Mouse (Mus musculus) heart, postnatal 0 days (tissue): ENCODE results near the gene Tmem243. TPM values are rescaled to one million over a fixed set of nuclear protein-coding genes. Genes with fewer than 3 reads are reported as not detected.

Experiments used
- ATAC-seq: fragments of 200-750 bp; cut with Nextera tagmentation; 2 replicates; pipeline ENCODE4 v1.8.0; 2017; ENCODE audit warnings: low read depth, moderate number of reproducible peaks, moderate library complexity; ENCODE audit not compliant: insufficient read depth
- DNase-seq: peaks from one replicate; pipeline ENCODE4 v3.0.0-alpha.2; 2016; ENCODE audit warnings: low spot score
- H3K27ac ChIP-seq: fragments of 300-500 bp; sonication (generic); 2 replicates; pipeline ENCODE4 v1.5.1; 2014; ENCODE audit warnings: low read depth, mild to moderate bottlenecking
- H3K27me3 ChIP-seq: fragments of 300-500 bp; sonication (generic); 2 replicates; pipeline ENCODE4 v1.6.1; 2014; ENCODE audit warnings: low read length, mixed read lengths; ENCODE audit not compliant: control insufficient read depth, insufficient read depth
- H3K36me3 ChIP-seq: fragments of 300-500 bp; sonication (generic); replicated peaks from 2 replicates; pipeline ENCODE4 v1.6.1; 2014; ENCODE audit warnings: low read length, mixed read lengths; ENCODE audit not compliant: control insufficient read depth, insufficient read depth
- H3K4me1 ChIP-seq: fragments of 300-500 bp; sonication (generic); 2 replicates; pipeline ENCODE4 v1.6.1; 2014; ENCODE audit warnings: antibody characterized with exemption; ENCODE audit not compliant: control insufficient read depth, insufficient read depth
- H3K4me2 ChIP-seq: fragments of 300-500 bp; sonication (generic); 2 replicates; pipeline ENCODE4 v1.6.1; 2014; ENCODE audit warnings: low read depth, mild to moderate bottlenecking, low read length, moderate library complexity
- H3K4me3 ChIP-seq: fragments of 300-500 bp; sonication (generic); 2 replicates; pipeline ENCODE4 v1.5.1; 2014; ENCODE audit warnings: low read depth, low read length
- H3K9ac ChIP-seq: fragments of 300-500 bp; sonication (generic); replicated peaks from 2 replicates; pipeline ENCODE4 v1.6.1; 2014; ENCODE audit warnings: low read depth, low read length, mixed read lengths
- H3K9me3 ChIP-seq: fragments of 300-500 bp; sonication (generic); replicated peaks from 2 replicates; pipeline ENCODE4 v1.6.1; 2016; ENCODE audit warnings: low read length; ENCODE audit not compliant: control insufficient read depth
- CTCF ChIP-seq: IDR thresholded peaks from 2 replicates; pipeline ENCODE4 v1.5.1; 2016; ENCODE audit warnings: antibody characterized with exemption, control low read depth, low read depth
- EP300 ChIP-seq: IDR thresholded peaks from 2 replicates; pipeline ENCODE4 v1.6.1; 2016; ENCODE audit warnings: antibody characterized with exemption, low read depth
- WGBS: fragments of 180-500 bp; shearing (Covaris S2); extraction: QIAGEN DNeasy Blood & Tissue Kit; methylation state at CpG from one replicate; pipeline ENCODE4 v1.1.7; 2014; 5-methylcytosine and 5-hydroxymethylcytosine counted together
- polyA plus RNA-seq: library from polyadenylated mRNA; unstranded; fragments of >200 nt; fragmentation: Nextera tagmentation; extraction: Ambion mirVana; gene quantifications from 2 replicates; pipeline ENCODE4 v1.2.1, GENCODE M21; 2015
- total RNA-seq: library from RNA; depleted of rRNA; stranded (reverse); fragments of >200 nt; gene quantifications from 2 replicates; pipeline ENCODE4 v1.2.3, GENCODE M21; 2014; ENCODE audit warnings: low replicate concordance

Gene Tmem243
- total and polyA plus RNA-seq, 2 experiments from 2014 or later = 12.8 to 21.8 TPM

GRCm38 (mm10) chr5:9064217-9064616 is 36.3 kb upstream of the Tmem243 start:
- 86% methylated on average over 1 of the region's 1 CpGs for WGBS
- H3K4me2 ChIP-seq = no peak overlapping the region
- no peak overlapping the region for H3K27ac ChIP-seq
- H3K4me3 ChIP-seq = no peak overlapping the region
- no peaks in the 10 kb centered on the region for H3K27me3 ChIP-seq
- no peak for TF ChIP-seq EP300
- H3K9ac ChIP-seq = no peak overlapping the region
- no peak for ATAC-seq
- H3K4me1 ChIP-seq = no peaks in the 10 kb centered on the region
- no peaks in the 10 kb centered on the region for H3K9me3 ChIP-seq
- DNase-seq = no peak
- no peaks in the 10 kb centered on the region for H3K36me3 ChIP-seq

- H3K9me3 ChIP-seq = no peaks in the 10 kb centered on the region
- no peak overlapping the region for H3K4me3 ChIP-seq
Observed at GRCm38 (mm10) chr5:9068886-9069285, 31.6 kb upstream of the Tmem243 start.

GRCm38 (mm10) chr5:9069599-9070209 is 30.8 kb upstream of the Tmem243 start:
- Histone ChIP-seq H3K4me3 (no peak overlapping the region), H3K4me1 (no peaks in the 10 kb centered on the region), H3K4me2 (no peak overlapping the region), H3K27ac (no peak overlapping the region), H3K9ac (no peak overlapping the region), H3K36me3 (no peaks in the 10 kb centered on the region), H3K27me3 (no peaks in the 10 kb centered on the region), H3K9me3 (no peaks in the 10 kb centered on the region)
- ATAC-seq (no peak), DNase-seq (no peak)
- TF ChIP-seq CTCF (no peak), EP300 (no peak)
- 43% methylated on average over 6 of the region's 6 CpGs for WGBS

More at GRCm38 (mm10) chr5:9068886-9069285, 31.6 kb upstream of the Tmem243 start:
- H3K4me2 ChIP-seq = no peak overlapping the region
- WGBS = 37% methylated on average over 2 of the region's 2 CpGs
- H3K4me1 ChIP-seq = no peaks in the 10 kb centered on the region
- no peak overlapping the region for H3K9ac ChIP-seq
- no peak overlapping the region for H3K27ac ChIP-seq
- TF ChIP-seq EP300 (no peak), CTCF (no peak)
- no peak for ATAC-seq
- no peaks in the 10 kb centered on the region for H3K27me3 ChIP-seq
- peak; percentile 17 for DNase-seq
- no peaks in the 10 kb centered on the region for H3K36me3 ChIP-seq

GRCm38 (mm10) chr5:9071360-9071759 is 29.1 kb upstream of the Tmem243 start:
- no peaks in the 10 kb centered on the region for H3K4me1 ChIP-seq
- no peak for DNase-seq

GRCm38 (mm10) chr5:9073177-9073854 is 27.2 kb upstream of the Tmem243 start:
- Histone ChIP-seq H3K4me1 (no peaks in the 10 kb centered on the region), H3K4me3 (no peak overlapping the region), H3K9ac (no peak overlapping the region), H3K9me3 (no peaks in the 10 kb centered on the region), H3K27ac (no peak overlapping the region), H3K36me3 (no peaks in the 10 kb centered on the region), H3K4me2 (no peak overlapping the region), H3K27me3 (no peaks in the 10 kb centered on the region)
- 45% methylated on average over 5 of the region's 5 CpGs for WGBS
- ATAC-seq = no peak
- DNase-seq = no peak
- TF ChIP-seq EP300 (no peak), CTCF (peak; percentile 34)

More at GRCm38 (mm10) chr5:9071360-9071759, 29.1 kb upstream of the Tmem243 start:
- no peaks in the 10 kb centered on the region for H3K9me3 ChIP-seq
- H3K36me3 ChIP-seq = no peaks in the 10 kb centered on the region
- H3K27me3 ChIP-seq = no peaks in the 10 kb centered on the region
- H3K27ac ChIP-seq = no peak overlapping the region
- H3K4me2 ChIP-seq = no peak overlapping the region
- no peak for ATAC-seq
- no peak for TF ChIP-seq EP300
- no peak for TF ChIP-seq CTCF
- 84% methylated on average over 3 of the region's 3 CpGs for WGBS
- H3K4me3 ChIP-seq = no peak overlapping the region
- H3K9ac ChIP-seq = no peak overlapping the region
